Mouse (Mus musculus) MEL (cell line): ENCODE data around the gene Sh3d19. TPM values are rescaled to one million over a fixed set of nuclear protein-coding genes. Genes with fewer than 3 reads are reported as not detected.

Experiments used
- DNase-seq: peaks from one replicate; pipeline ENCODE4 v3.0.0; 2011; ENCODE audit warnings: low read depth, low spot score
- H3K27ac ChIP-seq: 2 replicates; pipeline ENCODE4 v1.5.1; 2012; ENCODE audit warnings: low read depth, mild to moderate bottlenecking, control low read depth, low read length, moderate library complexity; ENCODE audit not compliant: control insufficient read depth
- H3K27me3 ChIP-seq, 2 experiments: fragments of 150-350 bp in 1 of 2; sonication (generic) in 1 of 2; 2 replicates each; pipeline ENCODE4 v1.6.1; 2012; ENCODE audit warnings: low read length in 2 of 2, mild to moderate bottlenecking in 2 of 2, improper control_type of control experiment in 1 of 2, moderate library complexity in 1 of 2; ENCODE audit not compliant: insufficient read depth in 2 of 2, control insufficient read depth in 1 of 2
- H3K36me3 ChIP-seq, 2 experiments: 2 replicates each; pipeline ENCODE4 v1.6.1; 2012 to 2014; ENCODE audit warnings: low read length in 2 of 2, improper control_type of control experiment in 1 of 2, inconsistent platforms in 1 of 2, mild to moderate bottlenecking in 1 of 2; ENCODE audit not compliant: insufficient read depth in 2 of 2, control insufficient read depth in 1 of 2
- H3K4me1 ChIP-seq, 2 experiments: fragments of 150-350 bp in 1 of 2; sonication (generic) in 1 of 2; 2 replicates each; pipeline ENCODE4 v1.6.1; 2012; ENCODE audit warnings: low read length in 2 of 2, improper control_type of control experiment in 1 of 2, mild to moderate bottlenecking in 1 of 2; ENCODE audit not compliant: insufficient read depth in 2 of 2, control insufficient read depth in 1 of 2
- H3K4me3 ChIP-seq, 2 experiments: fragments of 150-350 bp in 1 of 2; sonication (generic) in 1 of 2; 2 replicates each; pipeline ENCODE4 v1.5.1; 2012; ENCODE audit warnings: low read depth in 2 of 2, low read length in 2 of 2, mild to moderate bottlenecking in 2 of 2, moderate library complexity in 2 of 2, control low read depth in 1 of 2, improper control_type of control experiment in 1 of 2; ENCODE audit not compliant: control insufficient read depth in 1 of 2, insufficient read depth in 1 of 2
- H3K79me2 ChIP-seq: 2 replicates; pipeline ENCODE4 v1.6.1; 2012; ENCODE audit warnings: mild to moderate bottlenecking, low read length, moderate library complexity; ENCODE audit not compliant: control insufficient read depth, poor library complexity, insufficient read depth
- H3K9ac ChIP-seq: 2 replicates; pipeline ENCODE4 v1.6.1; 2012; ENCODE audit warnings: low read depth, mild to moderate bottlenecking, control low read depth, low read length, moderate library complexity; ENCODE audit not compliant: control insufficient read depth, poor library complexity, severe bottlenecking
- H3K9me3 ChIP-seq: fragments of 150-350 bp; sonication (generic); replicated peaks from 2 replicates; pipeline ENCODE4 v1.6.1; 2012; ENCODE audit warnings: mild to moderate bottlenecking, low read length, improper control_type of control experiment, moderate library complexity; ENCODE audit not compliant: insufficient read depth
- E2F4 ChIP-seq: IDR thresholded peaks from 2 replicates; pipeline ENCODE4 v1.6.1; 2011; ENCODE audit warnings: low read depth, low read length, improper control_type of control experiment, borderline replicate concordance
- EP300 ChIP-seq, 2 experiments: IDR thresholded peaks; 2 replicates each; pipeline ENCODE4 v1.6.1; 2011; ENCODE audit warnings: improper control_type of control experiment in 2 of 2, low read length in 2 of 2, low read depth in 1 of 2, mild to moderate bottlenecking in 1 of 2
- HCFC1 ChIP-seq: IDR thresholded peaks from 2 replicates; pipeline ENCODE4 v1.6.1; 2012; ENCODE audit warnings: low read depth, mild to moderate bottlenecking, inconsistent platforms, low read length, improper control_type of control experiment, moderate library complexity
- MAZ ChIP-seq: IDR thresholded peaks from 2 replicates; pipeline ENCODE4 v1.6.1; 2012; ENCODE audit warnings: low read depth, mild to moderate bottlenecking, inconsistent platforms, low read length, improper control_type of control experiment
- MXI1 ChIP-seq: IDR thresholded peaks from 2 replicates; pipeline ENCODE4 v1.6.1; 2011; ENCODE audit warnings: mild to moderate bottlenecking, low read depth, low read length, improper control_type of control experiment
- MYB ChIP-seq: IDR thresholded peaks from 2 replicates; pipeline ENCODE4 v1.6.1; 2011; ENCODE audit warnings: mild to moderate bottlenecking, low read depth, low read length, improper control_type of control experiment
- MYC ChIP-seq: IDR thresholded peaks from 2 replicates; pipeline ENCODE4 v1.6.1; 2011; ENCODE audit warnings: low read depth, mild to moderate bottlenecking, low read length, improper control_type of control experiment, moderate library complexity
- NELFE ChIP-seq: IDR thresholded peaks from 2 replicates; pipeline ENCODE4 v1.6.1; 2011; ENCODE audit warnings: low read depth, low read length, improper control_type of control experiment
- NRF1 ChIP-seq: IDR thresholded peaks from 2 replicates; pipeline ENCODE4 v1.6.1; 2014; ENCODE audit warnings: low read depth, mild to moderate bottlenecking, inconsistent platforms, low read length, improper control_type of control experiment, moderate library complexity; ENCODE audit not compliant: poor library complexity, insufficient read depth, severe bottlenecking
- POLR2A ChIP-seq, 2 experiments: IDR thresholded peaks; 2 replicates each; pipeline ENCODE4 v1.6.1; 2011 to 2012; ENCODE audit warnings: low read length in 2 of 2, mild to moderate bottlenecking in 2 of 2, control low read depth in 1 of 2, improper control_type of control experiment in 1 of 2, low read depth in 1 of 2, moderate library complexity in 1 of 2; ENCODE audit not compliant: control insufficient read depth in 1 of 2, insufficient read depth in 1 of 2, poor library complexity in 1 of 2
- POLR2AphosphoS5 ChIP-seq: IDR thresholded peaks from 2 replicates; pipeline ENCODE4 v1.6.1; 2012; ENCODE audit warnings: low read depth, borderline replicate concordance, mild to moderate bottlenecking, inconsistent platforms, low read length, moderate library complexity, mixed read lengths
- RAD21 ChIP-seq: IDR thresholded peaks from 2 replicates; pipeline ENCODE4 v1.6.1; 2011; ENCODE audit warnings: mild to moderate bottlenecking, low read depth, low read length, improper control_type of control experiment
- SIN3A ChIP-seq: IDR thresholded peaks from 2 replicates; pipeline ENCODE4 v1.6.1; 2012; ENCODE audit warnings: low read length, improper control_type of control experiment, inconsistent platforms
- TBP ChIP-seq: IDR thresholded peaks from 2 replicates; pipeline ENCODE4 v1.8.0; 2011; ENCODE audit warnings: low read depth, low read length, improper control_type of control experiment
- TCF12 ChIP-seq: IDR thresholded peaks from 2 replicates; pipeline ENCODE4 v1.6.1; 2014; ENCODE audit warnings: low read depth, mild to moderate bottlenecking, inconsistent platforms, low read length, improper control_type of control experiment, moderate library complexity
- UBTF ChIP-seq: IDR thresholded peaks from 2 replicates; pipeline ENCODE4 v1.6.1; 2012; ENCODE audit warnings: low read depth, mild to moderate bottlenecking, inconsistent platforms, low read length, improper control_type of control experiment, moderate library complexity, borderline replicate concordance; ENCODE audit not compliant: insufficient read depth
- USF2 ChIP-seq, 2 experiments: IDR thresholded peaks; 2 replicates each; pipeline ENCODE4 v1.6.1; 2011 to 2012; ENCODE audit warnings: improper control_type of control experiment in 2 of 2, low read length in 2 of 2, borderline replicate concordance in 1 of 2, inconsistent platforms in 1 of 2, low read depth in 1 of 2, mild to moderate bottlenecking in 1 of 2; ENCODE audit not compliant: insufficient read depth in 1 of 2
- ZC3H11A ChIP-seq: IDR thresholded peaks from 2 replicates; pipeline ENCODE4 v1.6.1; 2012; ENCODE audit warnings: low read depth, mild to moderate bottlenecking, inconsistent platforms, low read length, improper control_type of control experiment
- ZKSCAN1 ChIP-seq: IDR thresholded peaks from 2 replicates; pipeline ENCODE4 v1.6.1; 2012; ENCODE audit warnings: low read depth, mild to moderate bottlenecking, inconsistent platforms, low read length, improper control_type of control experiment, moderate library complexity
- polyA plus RNA-seq, 2 experiments: library from polyadenylated mRNA; stranded (reverse) in 1 of 2; unstranded in 1 of 2; fragments of >175 nt in 1 of 2; fragments of >200 nt in 1 of 2; gene quantifications; 2 replicates each; pipeline versions ENCODE4 v1.2.1 to v1.2.4; 2012; ENCODE audit warnings: low replicate concordance in 2 of 2, low read depth in 1 of 2; ENCODE audit not compliant: insufficient read length in 2 of 2, insufficient read depth in 1 of 2, missing spikeins in 1 of 2
- total RNA-seq: library from RNA; depleted of rRNA; stranded (reverse); fragments of 300-350 nt; gene quantifications from 2 replicates; pipeline ENCODE4 v1.2.3, GENCODE M21; 2012

Gene Sh3d19
- total and polyA plus RNA-seq, 3 experiments: 2.2 to 4.8 TPM; not detected in 1

DNA sequence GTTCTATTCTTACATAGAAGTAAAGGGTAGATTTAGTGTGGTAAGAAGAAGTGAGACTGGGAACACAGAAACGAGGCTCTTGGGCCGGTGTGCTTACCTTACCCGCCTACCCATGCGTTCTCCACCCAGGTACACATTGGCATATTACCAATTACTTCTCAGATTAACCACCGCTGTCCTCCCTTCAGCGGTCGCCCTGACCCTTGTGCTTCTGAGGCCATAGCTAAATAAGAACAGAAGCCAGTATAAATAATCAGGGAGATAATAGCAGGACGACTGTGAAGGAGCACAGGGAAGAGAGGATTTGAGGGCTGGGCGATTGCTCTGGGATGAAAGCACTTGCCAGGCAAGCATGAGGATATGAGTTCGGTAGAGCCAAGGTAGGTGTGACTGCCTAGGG, 42.9 kb downstream of the Sh3d19 start:
- no peaks in the 10 kb centered on the region for H3K4me1 ChIP-seq
- TF ChIP-seq ZKSCAN1 (no peak), NELFE (no peak)
- no peak for DNase-seq
- no peaks in the 10 kb centered on the region for H3K27me3 ChIP-seq
- H3K27ac ChIP-seq: no peak overlapping the region
- H3K9me3 ChIP-seq: no peaks in the 10 kb centered on the region
- no peaks in the 10 kb centered on the region for H3K36me3 ChIP-seq
- no peak overlapping the region for H3K9ac ChIP-seq
- H3K4me3 ChIP-seq: no peak overlapping the region
- no peaks in the 10 kb centered on the region for H3K79me2 ChIP-seq

- H3K9me3 ChIP-seq: no peaks in the 10 kb centered on the region
- H3K36me3 ChIP-seq: no peaks in the 10 kb centered on the region
- H3K4me1 ChIP-seq: no peaks in the 10 kb centered on the region
- TF ChIP-seq HCFC1 (no peak), NRF1 (no peak), MAZ (no peak), UBTF (no peak)
- DNase-seq: no peak
- H3K4me3 ChIP-seq: no peak overlapping the region
- no peaks in the 10 kb centered on the region; a peak in 1 of 4 replicates for H3K27me3 ChIP-seq
- no peak overlapping the region for H3K9ac ChIP-seq
- H3K79me2 ChIP-seq: no peaks in the 10 kb centered on the region
- no peak overlapping the region for H3K27ac ChIP-seq
These were observed 46.1 kb downstream of the Sh3d19 start for GRCm38 (mm10) chr3:86016965-86017364.

DNA sequence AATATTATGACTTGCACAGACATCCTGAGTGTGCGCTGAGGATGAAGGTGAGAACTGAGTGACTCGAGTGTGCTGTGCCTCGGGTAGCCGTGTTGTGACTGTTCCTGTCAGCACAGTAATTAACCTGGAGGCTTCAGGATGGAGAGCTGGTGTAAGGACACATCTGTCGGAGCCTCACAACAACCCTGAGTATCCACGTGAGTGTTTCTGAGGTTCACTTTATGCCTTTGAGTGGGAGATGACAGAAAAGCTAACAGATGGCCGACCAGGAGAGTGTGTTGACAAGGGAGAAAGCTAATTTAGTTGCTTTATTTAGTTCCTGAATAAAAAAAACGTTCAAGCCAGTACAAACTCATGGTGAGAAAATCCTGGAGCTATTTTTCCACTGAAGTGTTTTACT, 46.6 kb downstream of the Sh3d19 start:
- Histone ChIP-seq H3K79me2 (no peaks in the 10 kb centered on the region), H3K4me1 (no peaks in the 10 kb centered on the region), H3K9me3 (no peaks in the 10 kb centered on the region), H3K36me3 (no peaks in the 10 kb centered on the region), H3K27me3 (no peaks in the 10 kb centered on the region; a peak in 1 of 4 replicates), H3K4me3 (no peak overlapping the region), H3K27ac (no peak overlapping the region), H3K9ac (no peak overlapping the region)
- no peak for TF ChIP-seq TCF12
- no peak for TF ChIP-seq SIN3A
- TF ChIP-seq POLR2AphosphoS5: no peak
- no peak for TF ChIP-seq ZC3H11A
- TF ChIP-seq RAD21: no peak
- TF ChIP-seq ZKSCAN1: no peak
- TF ChIP-seq USF2 (IDR thresholded peaks at IDR 0.05; ENCODE audit: borderline replicate concordance in 1 of 2, insufficient read depth in 1 of 2, low read depth in 1 of 2, low read length in 2 of 2): no peak
- TF ChIP-seq POLR2A (IDR thresholded peaks at IDR 0.05; ENCODE audit: control insufficient read depth in 1 of 2, insufficient read depth in 1 of 2, low read depth in 1 of 2, low read length in 2 of 2, poor library complexity in 1 of 2): no peak
- no peak for TF ChIP-seq MXI1
- TF ChIP-seq EP300 (IDR thresholded peaks at IDR 0.05; ENCODE audit: low read depth in 1 of 2, low read length in 2 of 2): no peak
- TF ChIP-seq MYC: no peak
- TF ChIP-seq TBP: no peak
- TF ChIP-seq MYB: no peak
- TF ChIP-seq E2F4: no peak
- DNase-seq: no peak
